Mouse (Mus musculus): ENCODE measurements around the gene Crtac1.

Crtac1 gene

GRCm38 (mm10) chr19:42328160-42328559, 103.4 kb downstream of the Crtac1 start:
- no peak for DNase-seq (ENCODE audit: low spot score)

- peak; percentile 65 for DNase-seq (ENCODE audit: low spot score)
Observed at GRCm38 (mm10) chr19:42325894-42326293, 105.7 kb downstream of the Crtac1 start.

GRCm38 (mm10) chr19:42322357-42323090, 109.1 kb downstream of the Crtac1 start:
- DNase-seq (ENCODE audit: low spot score): no peak

- DNase-seq (ENCODE audit: low spot score): no peak
Observed at GRCm38 (mm10) chr19:42321936-42322335, 109.6 kb downstream of the Crtac1 start.

- no peak for DNase-seq (ENCODE audit: low spot score)
Observed at GRCm38 (mm10) chr19:42317648-42318425, 113.7 kb downstream of the Crtac1 start.

- no peak for DNase-seq (ENCODE audit: low spot score)
Observed at GRCm38 (mm10) chr19:42316998-42317397, 114.6 kb downstream of the Crtac1 start.

GRCm38 (mm10) chr19:42316525-42316924, 115.1 kb downstream of the Crtac1 start:
- no peak for DNase-seq (ENCODE audit: low spot score)

- DNase-seq (ENCODE audit: low spot score): peak; percentile 66
Observed at GRCm38 (mm10) chr19:42315914-42316313, 115.7 kb downstream of the Crtac1 start.

GRCm38 (mm10) chr19:42315070-42315679, 116.4 kb downstream of the Crtac1 start:
- DNase-seq (ENCODE audit: low spot score): no peak

- DNase-seq (ENCODE audit: low spot score): no peak
Observed at GRCm38 (mm10) chr19:42312191-42312590, 119.4 kb downstream of the Crtac1 start.

- DNase-seq (ENCODE audit: low spot score): no peak
Observed at GRCm38 (mm10) chr19:42311332-42311731, 120.3 kb downstream of the Crtac1 start.

- no peak for DNase-seq (ENCODE audit: low spot score)
Observed at GRCm38 (mm10) chr19:42308931-42309330, 122.7 kb downstream of the Crtac1 start.

GRCm38 (mm10) chr19:42307019-42307418, 124.6 kb downstream of the Crtac1 start:
- no peak for DNase-seq (ENCODE audit: low spot score)

- DNase-seq (ENCODE audit: low spot score): no peak
Observed at GRCm38 (mm10) chr19:42306202-42306601, 125.4 kb downstream of the Crtac1 start.

- no peak for DNase-seq (ENCODE audit: low spot score)
Observed at GRCm38 (mm10) chr19:42305746-42306145, 125.8 kb downstream of the Crtac1 start.

- DNase-seq (ENCODE audit: low spot score): no peak
Observed at GRCm38 (mm10) chr19:42304506-42304905, 127.1 kb downstream of the Crtac1 start.

- DNase-seq (ENCODE audit: low spot score): no peak
Observed at GRCm38 (mm10) chr19:42303210-42303813, 128.3 kb downstream of the Crtac1 start.

GRCm38 (mm10) chr19:42293216-42293615, 138.4 kb downstream of the Crtac1 start:
- no peak for DNase-seq (ENCODE audit: low spot score)

GRCm38 (mm10) chr19:42292106-42292505, 139.5 kb downstream of the Crtac1 start:
- no peak for DNase-seq (ENCODE audit: low spot score)

GRCm38 (mm10) chr19:42290954-42291661, 140.5 kb downstream of the Crtac1 start:
- no peak for DNase-seq (ENCODE audit: low spot score)

GRCm38 (mm10) chr19:42288361-42288760, 143.2 kb downstream of the Crtac1 start:
- no peak for DNase-seq (ENCODE audit: low spot score)

- no peak for DNase-seq (ENCODE audit: low spot score)
Observed at GRCm38 (mm10) chr19:42284178-42284577, 147.4 kb downstream of the Crtac1 start.

All from urinary bladder, postnatal 25 days (tissue).